In the genomic region with DNA sequence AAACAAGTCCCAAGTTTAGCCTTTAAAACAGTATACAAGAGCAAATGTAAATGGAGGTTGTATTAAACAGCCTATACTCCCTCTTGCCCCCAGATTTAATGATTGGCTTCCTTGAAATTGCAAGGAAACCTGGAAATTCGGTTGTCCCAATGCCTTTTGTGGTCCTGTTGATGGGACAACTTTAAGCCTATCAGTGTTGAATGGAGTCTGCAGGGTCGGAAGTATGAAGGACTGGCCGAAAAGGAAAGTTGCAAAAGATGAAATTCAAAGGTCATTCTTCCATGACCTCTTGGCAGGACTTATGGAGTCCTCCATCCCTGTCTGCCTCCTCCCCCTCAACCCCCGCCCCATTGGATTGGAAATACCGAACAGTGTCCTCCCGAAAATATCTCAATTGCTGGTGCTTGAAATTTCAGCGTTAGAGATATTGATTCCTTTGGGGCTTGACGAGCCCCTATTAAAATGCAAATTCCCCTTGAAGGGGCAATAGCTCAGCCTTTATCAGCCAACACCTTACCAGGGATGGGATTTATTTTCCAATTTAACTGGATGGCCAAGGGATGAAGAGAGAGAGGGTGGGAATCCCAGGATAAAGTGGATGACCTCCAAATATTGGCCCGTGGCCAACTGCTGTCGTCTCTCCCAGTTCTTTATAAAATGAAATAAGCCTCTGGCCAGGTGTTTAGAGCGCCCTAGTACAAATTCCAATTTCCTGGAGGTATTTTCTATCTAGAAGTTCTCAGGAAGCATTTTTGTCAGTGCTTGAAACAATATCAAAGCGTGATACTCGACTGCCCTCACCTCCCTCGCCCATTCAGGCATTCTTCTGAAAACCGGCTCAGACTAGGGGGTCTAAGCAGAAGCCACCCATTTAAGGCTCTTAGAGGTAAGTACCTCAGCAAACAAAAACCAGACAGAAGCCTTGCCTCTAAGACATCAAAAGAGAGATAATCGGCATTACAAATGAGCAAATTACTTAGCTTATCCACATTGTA, we compare ENCODE assay signal across 9 mouse cellular contexts. TPM values are rescaled to one million over a fixed set of nuclear protein-coding genes. Genes with fewer than 3 reads are reported as not detected.
A peak's percentile ranks its signal among the peaks of the same experiment; 100 is the strongest.
DNase-seq lines count a peak whose midpoint lies in the region; ATAC-seq and TF ChIP-seq lines count a peak whose summit lies in the region.
"Had no signal": no experiment of that assay in that cellular context is flagged by ENCODE, and none has a peak within 500 bp of the region (broad histone marks: within the 10 kb centered on the region; RNA-seq: fewer than 3 reads in every experiment).

No protein-coding gene starts in this region.

- peak overlapping the region; percentile 100 for H3K4me2 ChIP-seq in lung, embryonic 15.5 days
- peak overlapping the region; percentile 99; the same call in 1 of the 2 replicates for H3K4me2 ChIP-seq in stomach, embryonic 14.5 days (replicated peaks; ENCODE audit: low read depth, low read length)

- H3K9ac ChIP-seq in lung, embryonic 15.5 days: no peak overlapping the region
- H3K9ac ChIP-seq in stomach, embryonic 14.5 days (replicated peaks; ENCODE audit: low read depth, low read length): no peak overlapping the region

- DNase-seq in cerebellum, adult 2 months: no peak
- DNase-seq in cerebellum, adult 8-10 months: no peak
- no peak for DNase-seq in lung, postnatal 25 days (ENCODE audit: low spot score)
- DNase-seq in limb, embryonic 10.5 days (ENCODE audit: low spot score): no peak
- DNase-seq in Muller cell, postnatal 12 days (ENCODE audit: inconsistent ontology term): no peak

- TF ChIP-seq CTCF in cerebellum, adult 2 months (IDR thresholded peaks at IDR 0.05; ENCODE audit: borderline replicate concordance, insufficient read depth, low read depth, low read length): no peak

- H3K9me3 ChIP-seq in lung, embryonic 15.5 days: no peaks in the 10 kb centered on the region
- H3K9me3 ChIP-seq in limb, embryonic 10.5 days (replicated peaks): no peaks in the 10 kb centered on the region
- H3K9me3 ChIP-seq in stomach, embryonic 14.5 days (ENCODE audit: control insufficient read depth, low read depth, low read length): no peaks in the 10 kb centered on the region

- H3K4me3 ChIP-seq in cerebellum, adult 2 months (replicated peaks; ENCODE audit: insufficient read depth, low read depth, low read length): peak overlapping the region; percentile 39
- H3K4me3 ChIP-seq in lung, embryonic 15.5 days: 0 out of 2 replicates have a peak overlapping the region, but pooled peaks have one; percentile 56
- H3K4me3 ChIP-seq in limb, embryonic 10.5 days: peak overlapping the region; percentile 72
- peak overlapping the region; percentile 66; the same call in 1 of the 2 replicates for H3K4me3 ChIP-seq in stomach, embryonic 14.5 days (ENCODE audit: low read depth, low read length)
- H3K4me3 ChIP-seq: megakaryocyte, embryonic 14.5 days had no signal

- no peak for TF ChIP-seq POLR2A in cerebellum, adult 2 months (IDR thresholded peaks at IDR 0.05; ENCODE audit: borderline replicate concordance, insufficient read depth, low read length)

- no peak for ATAC-seq in lung, embryonic 15.5 days (ENCODE audit: borderline replicate concordance, extremely low read depth, low FRiP score, low TSS enrichment)
- ATAC-seq in stomach, embryonic 14.5 days (ENCODE audit: insufficient number of reproducible peaks, insufficient read depth, low FRiP score, low read depth): no peak
- ATAC-seq in CD4-positive, CD25-positive, alpha-beta regulatory T cell, adult 4 months: no peak

- no peak overlapping the region for H3K27ac ChIP-seq in cerebellum, adult 2 months (ENCODE audit: insufficient read depth, low read length)
- H3K27ac ChIP-seq in lung, embryonic 15.5 days: no peak overlapping the region
- no peak overlapping the region for H3K27ac ChIP-seq in limb, embryonic 10.5 days
- H3K27ac ChIP-seq in stomach, embryonic 14.5 days (ENCODE audit: low read length): no peak overlapping the region

- no peaks in the 10 kb centered on the region for H3K4me1 ChIP-seq in cerebellum, adult 2 months (ENCODE audit: control insufficient read depth, insufficient read depth, low read length)
- 0 out of 2 replicates have a peak, but pooled peaks cover 4% of the 10 kb centered on the region for H3K4me1 ChIP-seq in lung, embryonic 15.5 days
- peaks cover 14% of the 10 kb centered on the region for H3K4me1 ChIP-seq in limb, embryonic 10.5 days
- no peaks in the 10 kb centered on the region for H3K4me1 ChIP-seq in stomach, embryonic 14.5 days (ENCODE audit: control insufficient read depth, insufficient read depth, low read length)

- no peaks in the 10 kb centered on the region for H3K36me3 ChIP-seq in lung, embryonic 15.5 days
- no peaks in the 10 kb centered on the region for H3K36me3 ChIP-seq in limb, embryonic 10.5 days
- no peaks in the 10 kb centered on the region for H3K36me3 ChIP-seq in stomach, embryonic 14.5 days (ENCODE audit: control insufficient read depth, insufficient read depth, low read length)

- no peaks in the 10 kb centered on the region; the same call in 1 of the 2 replicates for H3K27me3 ChIP-seq in cerebellum, adult 2 months (ENCODE audit: control insufficient read depth, insufficient read depth, low read length)
- H3K27me3 ChIP-seq in lung, embryonic 15.5 days: peaks cover 57% of the 10 kb centered on the region
- peaks cover 59% of the 10 kb centered on the region for H3K27me3 ChIP-seq in limb, embryonic 10.5 days (ENCODE audit: low read depth, poor library complexity, severe bottlenecking)
- H3K27me3 ChIP-seq in stomach, embryonic 14.5 days (ENCODE audit: control insufficient read depth, insufficient read depth, low read length): peaks cover 24% of the 10 kb centered on the region; the same call in 1 of the 2 replicates

- WGBS in cerebellum, adult 2 months: 25% methylated on average over 16 of the region's 16 CpGs
- 10% methylated on average over 16 of the region's 16 CpGs for WGBS in lung, embryonic 15.5 days
- WGBS in limb, embryonic 10.5 days: 17% methylated on average over 16 of the region's 16 CpGs
- 14% methylated on average over 16 of the region's 16 CpGs for WGBS in stomach, embryonic 14.5 days

RNA-seq across cellular contexts. Expression of gene Fam189a1, which starts 1.0 kb away (rescaled TPM):
- polyA plus RNA-seq in cerebellum, adult 2 months (2012; rRNA removed): 17.1 and 17.5 TPM in 2 replicates
- 0.44 and 0.50 TPM in 2 replicates for polyA plus RNA-seq in lung, embryonic 15.5 days (2015; fragmentation: Nextera tagmentation; extraction: Ambion mirVana)
- 0.18 and 0.23 TPM in 2 replicates for polyA plus RNA-seq in limb, embryonic 10.5 days (2016; fragmentation: Nextera tagmentation; extraction: Ambion mirVana)
- 0.54 and 0.80 TPM in 2 replicates for polyA plus RNA-seq in stomach, embryonic 14.5 days (2014; fragmentation: Nextera tagmentation; extraction: Ambion mirVana)
- 1 to 10 TPM in 1 of 2 experiments, not detected in 1; 1.1 TPM for polyA plus RNA-seq in CD4-positive, CD25-positive, alpha-beta regulatory T cell, adult 4 months (2017; shearing (Covaris generic))
